Mouse (Mus musculus) neural tube, embryonic 15.5 days (tissue): ENCODE data around the gene Dlgap1. TPM values are rescaled to one million over a fixed set of nuclear protein-coding genes. Genes with fewer than 3 reads are reported as not detected.
A peak's percentile ranks its signal among the peaks of the same experiment; 100 is the strongest.

ENCODE experiments used
- ATAC-seq: fragments of 200-750 bp; cut with Nextera tagmentation; 2 replicates; pipeline ENCODE4 v1.8.0; 2017; ENCODE audit warnings: mild to moderate bottlenecking, moderate TSS enrichment, moderate library complexity; ENCODE audit not compliant: low FRiP score
- H3K27ac ChIP-seq: fragments of 300-500 bp; sonication (generic); replicated peaks from 2 replicates; pipeline ENCODE4 v1.5.1; 2015; ENCODE audit warnings: mild to moderate bottlenecking, inconsistent platforms
- H3K27me3 ChIP-seq: fragments of 300-500 bp; sonication (generic); replicated peaks from 2 replicates; pipeline ENCODE4 v1.6.1; 2015; ENCODE audit warnings: inconsistent platforms
- H3K36me3 ChIP-seq: fragments of 300-500 bp; sonication (generic); 2 replicates; pipeline ENCODE4 v1.6.1; 2015; ENCODE audit warnings: inconsistent platforms
- H3K4me1 ChIP-seq: fragments of 300-500 bp; sonication (generic); 2 replicates; pipeline ENCODE4 v1.6.1; 2015; ENCODE audit warnings: inconsistent platforms
- H3K4me2 ChIP-seq: fragments of 300-500 bp; sonication (generic); 2 replicates; pipeline ENCODE4 v1.6.1; 2015; ENCODE audit warnings: inconsistent platforms, mild to moderate bottlenecking, moderate library complexity
- H3K4me3 ChIP-seq: fragments of 300-500 bp; sonication (generic); replicated peaks from 2 replicates; pipeline ENCODE4 v1.5.1; 2015; ENCODE audit warnings: mild to moderate bottlenecking, inconsistent platforms
- H3K9ac ChIP-seq: fragments of 300-500 bp; sonication (generic); replicated peaks from 2 replicates; pipeline ENCODE4 v1.6.1; 2015; ENCODE audit warnings: mild to moderate bottlenecking, inconsistent platforms
- H3K9me3 ChIP-seq: fragments of 300-500 bp; sonication (generic); replicated peaks from 2 replicates; pipeline ENCODE4 v1.6.1; 2016; ENCODE audit warnings: inconsistent platforms
- WGBS: fragments of 180-500 bp; shearing (Covaris S2); methylation state at CpG from one replicate; pipeline ENCODE4 v1.1.7; 2015; ENCODE audit warnings: mixed read lengths; 5-methylcytosine and 5-hydroxymethylcytosine counted together
- polyA plus RNA-seq: library from polyadenylated mRNA; unstranded; fragments of >200 nt; fragmentation: Nextera tagmentation; extraction: Ambion mirVana; gene quantifications from 2 replicates; pipeline ENCODE4 v1.2.1, GENCODE M21; 2015

Dlgap1 gene
- 40.1 and 42.6 TPM in 2 replicates for polyA plus RNA-seq

GRCm38 (mm10) chr17:69969021-69969815 lies at the start of gene Dlgap1:
Dlgap1 (plus strand) TSS chr17:69969073.
- peak within 1 kb of the TSS; percentile 75 for H3K4me2 ChIP-seq
- H3K27ac ChIP-seq, result peak within 1 kb of the TSS; percentile 95
- no peaks in the 10 kb centered on the region for H3K9me3 ChIP-seq
- H3K9ac ChIP-seq, result peak within 1 kb of the TSS; percentile 84
- no peaks in the 10 kb centered on the region for H3K27me3 ChIP-seq
- peak within 1 kb of the TSS; percentile 73 for H3K4me3 ChIP-seq
- H3K4me1 ChIP-seq, result peaks cover 13% of the 10 kb centered on the region
- under 1% methylated on average over 98 of the region's 105 CpGs for WGBS
- peak; percentile 93 for ATAC-seq
- H3K36me3 ChIP-seq, result no peaks in the 10 kb centered on the region

- H3K27ac ChIP-seq, result no peak overlapping the region
Measured at GRCm38 (mm10) chr17:69954936-69955335, 13.9 kb upstream of the Dlgap1 start.

GRCm38 (mm10) chr17:69969816-69970750 lies 1.2 kb downstream of the Dlgap1 start:
- WGBS, result under 1% methylated on average over 43 of the region's 43 CpGs
- peak; percentile 63 for ATAC-seq

More at GRCm38 (mm10) chr17:69954936-69955335, 13.9 kb upstream of the Dlgap1 start:
- Histone ChIP-seq H3K36me3 (no peaks in the 10 kb centered on the region), H3K9ac (no peak overlapping the region), H3K4me1 (no peaks in the 10 kb centered on the region), H3K9me3 (no peaks in the 10 kb centered on the region), H3K27me3 (no peaks in the 10 kb centered on the region), H3K4me3 (no peak overlapping the region), H3K4me2 (no peak overlapping the region)
- 80% methylated on average over 1 of the region's 1 CpGs for WGBS
- no peak for ATAC-seq

GRCm38 (mm10) chr17:69973081-69973480 lies 4.2 kb downstream of the Dlgap1 start:
- Histone ChIP-seq H3K4me3 (no peak overlapping the region), H3K9me3 (no peaks in the 10 kb centered on the region), H3K36me3 (no peaks in the 10 kb centered on the region), H3K27me3 (no peaks in the 10 kb centered on the region), H3K9ac (no peak overlapping the region), H3K27ac (no peak overlapping the region), H3K4me2 (no peak overlapping the region), H3K4me1 (peaks cover 17% of the 10 kb centered on the region)
- 77% methylated on average over 3 of the region's 3 CpGs for WGBS
- no peak for ATAC-seq

More at GRCm38 (mm10) chr17:69969816-69970750, 1.2 kb downstream of the Dlgap1 start:
- peaks cover 17% of the 10 kb centered on the region for H3K4me1 ChIP-seq
- peak overlapping the region; percentile 95 for H3K27ac ChIP-seq
- H3K9me3 ChIP-seq, result no peaks in the 10 kb centered on the region
- H3K4me2 ChIP-seq, result peak overlapping the region; percentile 75
- H3K36me3 ChIP-seq, result no peaks in the 10 kb centered on the region
- peak overlapping the region; percentile 73 for H3K4me3 ChIP-seq
- H3K27me3 ChIP-seq, result no peaks in the 10 kb centered on the region
- peak overlapping the region; percentile 84 for H3K9ac ChIP-seq

GRCm38 (mm10) chr17:69973991-69974390 lies 5.1 kb downstream of the Dlgap1 start:
- Histone ChIP-seq H3K4me1 (peaks cover 15% of the 10 kb centered on the region), H3K27ac (no peak overlapping the region), H3K27me3 (no peaks in the 10 kb centered on the region), H3K9ac (no peak overlapping the region), H3K4me3 (no peak overlapping the region), H3K4me2 (no peak overlapping the region), H3K9me3 (no peaks in the 10 kb centered on the region), H3K36me3 (no peaks in the 10 kb centered on the region)
- ATAC-seq, result no peak
- 66% methylated on average over 6 of the region's 6 CpGs for WGBS

- 86% methylated on average over 6 of the region's 6 CpGs for WGBS
- no peak for ATAC-seq
- H3K4me3 ChIP-seq, result no peak overlapping the region
- no peaks in the 10 kb centered on the region for H3K36me3 ChIP-seq
- H3K27ac ChIP-seq, result no peak overlapping the region
- no peaks in the 10 kb centered on the region for H3K9me3 ChIP-seq
- H3K9ac ChIP-seq, result no peak overlapping the region
- no peaks in the 10 kb centered on the region for H3K27me3 ChIP-seq
- H3K4me1 ChIP-seq, result no peaks in the 10 kb centered on the region
- H3K4me2 ChIP-seq, result no peak overlapping the region
Measured at GRCm38 (mm10) chr17:69982236-69982923, 13.5 kb downstream of the Dlgap1 start.

GRCm38 (mm10) chr17:69996406-69996805 lies 27.5 kb downstream of the Dlgap1 start:
- Histone ChIP-seq H3K9ac (no peak overlapping the region), H3K4me1 (no peaks in the 10 kb centered on the region), H3K27ac (no peak overlapping the region), H3K9me3 (no peaks in the 10 kb centered on the region), H3K36me3 (no peaks in the 10 kb centered on the region), H3K4me2 (no peak overlapping the region), H3K4me3 (no peak overlapping the region), H3K27me3 (no peaks in the 10 kb centered on the region)
- no peak for ATAC-seq
- 83% methylated on average over 2 of the region's 2 CpGs for WGBS

GRCm38 (mm10) chr17:70002026-70002425 lies 33.2 kb downstream of the Dlgap1 start:
- Histone ChIP-seq H3K4me1 (no peaks in the 10 kb centered on the region), H3K36me3 (no peaks in the 10 kb centered on the region), H3K9ac (no peak overlapping the region), H3K4me2 (no peak overlapping the region), H3K9me3 (no peaks in the 10 kb centered on the region), H3K27ac (no peak overlapping the region), H3K27me3 (no peaks in the 10 kb centered on the region), H3K4me3 (no peak overlapping the region)
- WGBS, result 85% methylated on average over 3 of the region's 3 CpGs
- ATAC-seq, result no peak

GRCm38 (mm10) chr17:70004628-70005027 lies 35.8 kb downstream of the Dlgap1 start:
- Histone ChIP-seq H3K9ac (no peak overlapping the region), H3K27ac (no peak overlapping the region), H3K36me3 (no peaks in the 10 kb centered on the region), H3K4me1 (no peaks in the 10 kb centered on the region), H3K4me2 (no peak overlapping the region), H3K27me3 (no peaks in the 10 kb centered on the region), H3K4me3 (no peak overlapping the region), H3K9me3 (no peaks in the 10 kb centered on the region)
- no peak for ATAC-seq
- WGBS, result 86% methylated on average over 6 of the region's 6 CpGs

- H3K4me1 ChIP-seq, result no peaks in the 10 kb centered on the region
- H3K9ac ChIP-seq, result no peak overlapping the region
- H3K27ac ChIP-seq, result no peak overlapping the region
- no peaks in the 10 kb centered on the region for H3K36me3 ChIP-seq
- WGBS, result 92% methylated on average over 5 of the region's 5 CpGs
- no peak overlapping the region for H3K4me3 ChIP-seq
- no peak for ATAC-seq
- H3K4me2 ChIP-seq, result no peak overlapping the region
- no peaks in the 10 kb centered on the region for H3K27me3 ChIP-seq
- no peaks in the 10 kb centered on the region for H3K9me3 ChIP-seq
Measured at GRCm38 (mm10) chr17:70007607-70008006, 38.7 kb downstream of the Dlgap1 start.

- H3K4me3 ChIP-seq, result no peak overlapping the region
- 72% methylated on average over 7 of the region's 7 CpGs for WGBS
- no peak overlapping the region for H3K27ac ChIP-seq
- no peaks in the 10 kb centered on the region for H3K4me1 ChIP-seq
- ATAC-seq, result no peak
- H3K4me2 ChIP-seq, result no peak overlapping the region
- H3K27me3 ChIP-seq, result no peaks in the 10 kb centered on the region
- no peaks in the 10 kb centered on the region for H3K9me3 ChIP-seq
- no peak overlapping the region for H3K9ac ChIP-seq
- no peaks in the 10 kb centered on the region for H3K36me3 ChIP-seq
Measured at GRCm38 (mm10) chr17:70016511-70016910, 47.6 kb downstream of the Dlgap1 start.
